Mouse (Mus musculus) central nervous system, embryonic 11.5 days (tissue): ENCODE results near the gene Agbl3. TPM values are rescaled to one million over a fixed set of nuclear protein-coding genes. Genes with fewer than 3 reads are reported as not detected.

Experiments
- polyA plus RNA-seq: library from polyadenylated mRNA; depleted of rRNA; stranded (reverse); fragments of >200 nt; gene quantifications from 2 replicates; pipeline ENCODE4 v1.2.3, GENCODE M21; 2012; rRNA removed

The Agbl3 gene
- polyA plus RNA-seq, result 5.8 and 8.8 TPM in 2 replicates

GRCm38 (mm10) chr6:34780231-34780942, at the start of gene Agbl3:
Agbl3 (plus strand) TSS chr6:34780432.

DNA sequence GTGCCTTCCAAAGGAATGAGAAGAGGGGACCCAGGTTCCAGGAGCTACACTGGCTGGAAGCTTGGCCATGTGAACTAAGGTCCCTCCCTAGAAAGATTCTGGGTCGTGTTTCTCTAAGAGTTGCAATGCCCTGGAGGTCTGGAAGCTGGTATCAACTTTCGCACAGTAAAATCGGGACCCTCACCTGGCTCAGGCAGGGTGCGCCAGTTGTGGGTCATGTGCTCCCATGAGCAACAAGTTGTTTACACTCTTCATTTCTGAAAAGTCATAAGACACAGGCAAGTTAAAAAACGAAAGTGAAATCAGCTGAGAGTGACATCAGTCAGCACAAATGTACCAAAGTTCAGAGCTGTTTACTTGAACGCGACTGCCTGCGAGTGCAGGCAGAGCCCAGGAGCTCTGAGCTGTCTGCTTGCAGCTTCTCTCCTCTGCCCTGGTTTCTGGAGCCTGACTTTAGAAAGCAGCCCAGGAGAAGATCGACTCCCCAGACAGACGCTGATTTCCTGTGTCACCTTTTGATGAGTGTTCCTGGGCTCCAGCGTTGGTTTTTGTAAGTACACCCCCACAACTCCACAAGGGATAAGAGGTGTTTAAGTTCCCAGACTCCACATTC, 82.7 kb downstream of the Agbl3 start, which contains the start of gene Tmem140:
Tmem140 (plus strand) TSS at position 356 of the 613 bp plus-strand sequence.

GRCm38 (mm10) chr6:34877509-34878321, 97.5 kb downstream of the Agbl3 start, which contains the start of gene Cyren:
Cyren (minus strand) TSS chr6:34878060.

Other genes with a start within 250 kb of the Agbl3 start
- 110 and 301 TPM in 2 replicates for gene Cald1, start 181.9 kb upstream of the Agbl3 start, polyA plus RNA-seq
- 0.23 and 0.77 TPM in 2 replicates for gene Tmem140, start 82.7 kb downstream of the Agbl3 start, polyA plus RNA-seq
- gene Cyren, start 97.6 kb downstream of the Agbl3 start, polyA plus RNA-seq, result 21.1 and 21.4 TPM in 2 replicates
- 21.7 and 23.7 TPM in 2 replicates for gene Wdr91, start 130.4 kb downstream of the Agbl3 start, polyA plus RNA-seq
- gene Stra8, start 139.7 kb downstream of the Agbl3 start, polyA plus RNA-seq, result not detected in 2 replicates
- 1.4 and 1.5 TPM in 2 replicates for gene Slc23a4, start 208.0 kb downstream of the Agbl3 start, polyA plus RNA-seq